Mouse (Mus musculus): ENCODE measurements at regions not wholly inside any gene's neighbourhood (a gene's known extent, or its start where the extent isn't known, plus 50 kb on each side); places are given as distances from the start of the nearest gene placed in this dataset.

DNA sequence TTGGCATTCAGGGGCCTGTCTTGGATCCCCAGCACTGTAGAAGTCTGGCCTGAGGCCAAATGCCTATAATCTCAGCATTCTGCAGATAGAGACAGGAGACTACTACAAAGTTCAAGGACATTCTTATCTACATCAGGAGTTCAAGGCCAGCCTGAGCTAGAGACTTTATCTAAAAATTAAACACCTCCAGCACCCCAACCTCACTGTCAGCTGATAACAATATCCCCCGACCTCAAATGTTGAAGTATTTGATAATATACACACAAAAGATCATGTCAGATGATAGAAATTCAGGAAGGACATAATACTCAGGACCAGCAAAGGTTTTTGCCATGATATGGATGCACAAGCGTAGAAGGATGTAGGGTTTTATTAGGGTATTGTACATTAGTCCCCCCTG is 228.2 kb upstream of the Myocd start:
- no peak for TF ChIP-seq CTCF (IDR thresholded peaks at IDR 0.05; ENCODE audit: borderline replicate concordance, extremely low read depth, insufficient read depth, insufficient read length)
- TF ChIP-seq POLR2A (IDR thresholded peaks at IDR 0.05; ENCODE audit: borderline replicate concordance, extremely low read depth, insufficient read depth, insufficient read length, poor library complexity, severe bottlenecking) = no peak

Data from brain, embryonic 14.5 days (tissue).